Mouse (Mus musculus) embryo, embryonic 11.5 days (tissue): ENCODE results near the gene Tom1l2.

Experiments used
- DNase-seq: peaks from one replicate; pipeline ENCODE4 v3.0.0-alpha.2; 2012; ENCODE audit warnings: low read depth, low spot score

Gene Tom1l2

GRCm38 (mm10) chr11:60208201-60208600, 144.5 kb downstream of the Tom1l2 start:
- no peak for DNase-seq

GRCm38 (mm10) chr11:60206207-60206606, 146.5 kb downstream of the Tom1l2 start:
- DNase-seq: no peak

- no peak for DNase-seq
Observed at GRCm38 (mm10) chr11:60205026-60205425, 147.7 kb downstream of the Tom1l2 start.

GRCm38 (mm10) chr11:60202710-60203638, 149.7 kb downstream of the Tom1l2 start:
- no peak for DNase-seq

DNA sequence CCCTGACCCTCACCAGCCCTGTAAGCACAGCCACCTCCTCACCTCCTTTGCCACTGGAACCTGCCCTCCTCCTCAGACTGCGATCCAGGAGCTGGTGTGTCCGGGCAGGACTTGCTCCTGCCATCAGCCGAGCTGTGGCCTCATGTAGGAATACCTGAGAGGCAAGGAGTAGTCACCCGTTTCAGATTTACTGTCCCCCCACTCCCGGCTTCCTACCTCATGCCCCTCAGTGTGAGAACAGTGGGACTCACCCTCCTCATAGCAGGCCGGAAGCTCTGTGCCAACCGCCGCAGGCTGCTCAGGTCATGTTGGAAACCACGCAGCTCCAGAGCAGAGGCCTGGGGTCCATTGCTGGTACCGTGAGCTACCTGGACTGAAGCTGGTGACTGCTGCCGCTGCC, 152.3 kb downstream of the Tom1l2 start:
- no peak for DNase-seq

DNA sequence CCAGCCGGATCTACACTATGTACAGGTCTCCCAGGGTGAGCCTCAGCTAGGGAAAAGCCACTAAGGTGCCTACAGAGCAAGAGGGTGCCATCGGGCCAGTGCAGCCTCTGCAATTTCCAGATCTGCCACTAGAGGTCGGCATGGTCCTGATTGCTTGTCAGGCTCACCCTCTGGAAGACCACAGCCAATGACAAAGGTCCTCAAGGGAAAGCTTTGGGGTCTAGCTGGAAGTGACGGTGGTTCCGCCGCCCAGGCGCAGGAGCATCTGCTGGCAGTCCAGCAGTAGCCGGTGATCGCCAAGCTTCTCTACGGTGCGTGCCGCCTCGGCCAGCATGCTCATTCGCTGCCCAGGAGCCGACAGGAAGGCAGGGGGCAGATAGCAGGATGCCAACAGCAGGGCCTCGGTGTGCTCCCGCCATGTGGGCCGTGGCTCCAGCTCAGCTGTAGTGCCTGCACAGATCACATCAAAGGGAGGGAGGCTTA, 153.0 kb downstream of the Tom1l2 start:
- DNase-seq: peak; percentile 76

DNA sequence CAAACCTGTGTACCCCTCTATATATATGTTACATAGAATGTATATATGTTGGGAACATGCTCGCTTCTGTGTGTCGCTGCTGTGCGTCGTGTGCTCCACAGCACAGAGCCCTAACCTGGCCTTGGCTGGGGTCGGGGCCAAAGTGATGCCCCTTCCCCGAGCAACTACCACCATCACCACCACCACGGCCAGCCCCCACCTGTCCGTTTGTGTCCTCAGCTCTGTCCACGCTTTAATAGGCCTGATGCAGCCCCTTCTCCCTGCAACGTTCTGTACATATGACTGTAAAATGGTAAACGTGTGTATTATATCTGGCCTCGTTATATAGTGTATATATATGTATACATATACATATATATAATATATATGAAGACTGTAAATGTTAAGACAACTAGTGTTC, 154.1 kb downstream of the Tom1l2 start:
- DNase-seq: no peak

DNA sequence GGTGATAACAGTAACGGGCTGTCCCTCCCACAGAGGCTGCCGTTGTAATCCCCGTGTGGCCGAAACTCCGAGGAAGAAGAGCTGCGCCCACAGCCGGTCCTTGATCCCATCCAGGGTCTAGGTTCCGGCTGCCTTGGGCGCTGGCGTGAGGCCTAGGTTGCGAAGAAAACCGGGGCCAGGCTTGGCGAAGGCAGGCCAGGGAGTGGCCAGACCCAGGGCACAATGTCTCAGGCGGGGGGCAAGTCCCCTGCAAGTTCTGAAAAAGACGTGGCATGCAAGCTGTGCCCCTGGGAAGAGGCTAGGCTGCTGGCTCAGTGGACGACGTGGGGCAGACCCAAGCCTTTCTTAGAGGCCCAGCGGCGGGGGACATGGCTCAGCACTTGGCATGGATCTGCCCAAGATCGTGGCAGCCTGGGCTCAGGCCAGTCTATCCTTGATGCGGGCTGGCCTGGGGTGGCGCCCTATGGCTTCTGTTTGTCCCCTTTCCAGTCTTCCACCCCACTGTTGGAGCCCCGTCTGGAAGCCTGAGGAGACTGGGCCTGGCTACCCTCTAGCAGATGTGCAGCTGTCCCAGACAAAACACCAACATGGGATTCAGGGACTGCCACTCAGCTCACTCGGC, 154.6 kb downstream of the Tom1l2 start:
- no peak for DNase-seq

GRCm38 (mm10) chr11:60196344-60196743, 156.4 kb downstream of the Tom1l2 start:
- no peak for DNase-seq

DNA sequence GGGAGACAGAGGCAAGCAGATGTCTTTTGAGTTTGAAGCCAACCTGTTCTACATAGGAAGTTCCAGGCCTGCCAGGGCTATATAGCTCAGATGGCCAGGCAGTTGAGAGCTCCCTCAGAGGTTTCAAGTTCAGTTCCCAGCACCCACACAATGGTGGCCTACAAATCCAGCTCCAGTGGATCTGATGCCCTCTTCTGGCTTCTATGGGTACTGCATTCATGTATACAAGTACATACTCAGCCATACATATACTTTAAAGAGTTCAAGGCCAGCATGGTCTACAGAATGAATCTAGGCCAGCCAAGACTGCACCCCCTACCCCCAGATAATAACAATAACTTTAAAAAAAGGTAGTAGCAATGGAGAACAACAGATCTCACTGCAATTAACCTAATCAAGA, 157.6 kb downstream of the Tom1l2 start:
- no peak for DNase-seq

DNA sequence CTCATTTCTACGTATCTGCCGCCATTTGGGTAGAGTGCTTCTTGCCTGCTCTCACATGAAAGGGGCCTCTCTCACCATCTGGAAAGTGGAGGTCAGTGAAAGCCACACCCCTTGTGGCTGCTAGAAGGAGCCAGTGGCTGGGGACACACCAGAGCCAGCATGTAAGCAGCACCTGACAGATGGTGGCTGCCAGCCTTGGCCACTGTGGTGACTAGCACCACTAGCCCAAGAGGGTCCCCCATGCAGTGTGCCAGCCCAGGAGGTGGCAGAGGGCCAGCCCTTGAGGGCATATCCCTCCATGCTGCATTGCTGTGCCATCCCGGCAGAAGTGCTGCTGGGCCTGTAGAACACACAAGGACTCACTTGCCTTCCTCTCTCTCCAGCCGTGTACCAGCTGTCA, 159.1 kb downstream of the Tom1l2 start:
- no peak for DNase-seq

- DNase-seq: no peak
Observed at GRCm38 (mm10) chr11:60192534-60192933, 160.2 kb downstream of the Tom1l2 start.

DNA sequence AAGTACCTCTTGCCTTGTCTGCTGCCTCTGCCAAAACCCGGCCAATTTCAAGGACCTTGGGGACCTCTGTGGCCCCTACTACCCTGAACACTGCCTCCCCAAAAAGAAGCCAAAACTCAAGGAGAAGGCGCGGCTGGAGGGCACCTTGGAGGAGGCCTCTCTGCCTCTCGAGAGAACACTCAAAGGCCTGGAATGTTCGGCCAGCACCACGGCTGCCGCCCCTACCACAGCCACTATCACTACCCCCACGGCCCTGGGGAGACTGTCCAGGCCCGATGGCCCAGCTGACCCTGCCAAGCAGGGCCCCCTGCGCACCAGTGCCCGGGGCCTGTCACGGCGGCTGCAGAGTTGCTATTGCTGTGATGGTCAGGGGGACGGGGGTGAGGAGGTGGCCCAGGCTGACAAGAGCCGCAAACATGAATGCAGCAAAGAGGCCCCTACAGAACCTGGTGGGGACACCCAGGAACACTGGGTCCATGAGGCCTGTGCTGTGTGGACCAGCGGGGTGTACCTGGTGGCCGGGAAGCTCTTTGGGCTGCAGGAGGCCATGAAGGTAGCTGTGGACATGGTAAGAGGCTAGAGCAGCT, 162.6 kb downstream of the Tom1l2 start:
- DNase-seq: no peak

GRCm38 (mm10) chr11:60189501-60190040, 163.1 kb downstream of the Tom1l2 start:
- DNase-seq: no peak

GRCm38 (mm10) chr11:60188275-60188853, 164.3 kb downstream of the Tom1l2 start:
- DNase-seq: no peak

GRCm38 (mm10) chr11:60187070-60187469, 165.6 kb downstream of the Tom1l2 start:
- DNase-seq: no peak

- no peak for DNase-seq
Observed at GRCm38 (mm10) chr11:60185396-60186231, 167.1 kb downstream of the Tom1l2 start.

GRCm38 (mm10) chr11:60184346-60185325, 168.1 kb downstream of the Tom1l2 start:
- no peak for DNase-seq

DNA sequence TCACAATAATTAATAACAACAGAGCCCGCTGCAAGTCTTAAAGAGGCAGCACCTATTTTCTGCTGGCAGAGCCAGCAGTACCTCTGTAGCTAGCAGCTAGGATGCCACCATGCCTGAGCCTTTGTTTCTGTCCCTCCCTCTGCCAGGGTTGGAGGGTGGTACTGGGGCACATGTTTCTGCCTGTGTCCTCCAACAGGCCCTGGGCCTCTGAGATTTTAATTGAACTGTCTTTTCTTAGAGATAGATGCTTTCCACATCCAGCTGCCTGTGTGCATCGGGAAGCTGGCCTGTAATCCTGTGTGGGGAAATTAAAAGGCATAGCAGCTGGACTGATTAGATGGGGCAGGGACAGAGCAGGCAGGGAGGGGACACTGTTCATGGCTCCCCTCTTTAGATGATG, 170.0 kb downstream of the Tom1l2 start:
- DNase-seq: no peak
